Mouse (Mus musculus): ENCODE data around the gene S100a16. TPM values are rescaled to one million over a fixed set of nuclear protein-coding genes. Genes with fewer than 3 reads are reported as not detected.
A peak's percentile ranks its signal among the peaks of the same experiment; 100 is the strongest.

S100a16 gene
- total RNA-seq, 2 experiments from 2014 or later, result 71.3 to 74.7 TPM

GRCm38 (mm10) chr3:90515242-90515641, 21.8 kb upstream of the S100a16 start:
- DNase-seq (ENCODE audit: low spot score), result no peak
- intact Hi-C loops (cut with DNase I), result no loop called here

GRCm38 (mm10) chr3:90515789-90516188, 21.3 kb upstream of the S100a16 start:
- intact Hi-C loops (cut with DNase I), result no loop called here

GRCm38 (mm10) chr3:90517711-90518110, 19.3 kb upstream of the S100a16 start:
- no peak for DNase-seq (ENCODE audit: low spot score)
- intact Hi-C loops (cut with DNase I), result no loop called here

More at GRCm38 (mm10) chr3:90515789-90516188, 21.3 kb upstream of the S100a16 start:
- no peak for DNase-seq (ENCODE audit: low spot score)

GRCm38 (mm10) chr3:90525421-90525820, 11.6 kb upstream of the S100a16 start:
- intact Hi-C loops (cut with DNase I), result loop anchor here (1.0 to 2.0 kb wide), 3 partner anchors 59 to 128 kb away; no protein-coding TSS in a partner anchor
- DNase-seq (ENCODE audit: low spot score), result peak; percentile 54

DNA sequence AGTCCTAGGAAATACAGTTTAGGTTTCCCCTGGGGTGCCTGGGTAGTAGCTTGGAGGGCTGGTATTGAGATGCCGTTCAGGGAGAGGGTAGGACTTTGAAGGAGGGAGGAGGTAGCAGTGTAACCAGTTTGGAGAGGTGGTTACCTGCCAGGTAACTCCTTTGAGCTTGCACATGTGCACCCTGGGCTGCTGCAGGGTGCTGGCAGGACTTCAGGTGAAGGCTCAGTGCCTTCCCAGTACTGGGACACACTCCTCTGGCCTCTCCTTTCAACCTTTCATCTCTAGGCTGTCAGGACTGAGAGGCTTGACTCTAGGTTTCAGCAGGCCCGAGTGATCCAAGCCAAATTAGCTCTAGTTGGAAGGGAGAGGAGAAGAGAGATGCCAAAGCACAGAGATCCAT, 11.0 kb upstream of the S100a16 start:
- DNase-seq (ENCODE audit: low spot score), result no peak
- intact Hi-C loops (cut with DNase I), result no loop called here

DNA sequence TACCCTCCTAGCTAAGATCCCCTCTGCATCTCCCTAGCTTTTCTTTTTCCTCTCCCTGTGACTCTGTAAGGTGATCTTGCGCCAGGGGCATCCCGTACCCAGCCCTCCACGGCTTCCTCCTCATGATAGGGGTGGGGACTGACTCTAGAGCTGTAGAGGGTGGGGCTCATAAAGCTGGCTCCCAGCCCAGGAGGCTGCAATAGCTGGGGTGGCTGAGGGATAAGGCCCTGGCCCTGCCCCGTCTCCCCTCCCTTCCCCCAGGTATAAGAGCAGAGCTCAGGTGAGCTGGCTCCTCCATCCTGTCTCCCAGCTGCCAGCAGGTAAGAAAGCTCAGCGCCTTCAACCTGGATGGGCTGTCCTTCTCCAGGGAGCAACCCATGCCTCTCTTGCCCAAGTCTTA, 10.5 kb upstream of the S100a16 start, which contains the start of gene S100a14:
Gene S100a14, plus strand, starts transcription at position 277 of the 400 bp plus-strand sequence.
- intact Hi-C loops (cut with DNase I), result no loop called here

DNA sequence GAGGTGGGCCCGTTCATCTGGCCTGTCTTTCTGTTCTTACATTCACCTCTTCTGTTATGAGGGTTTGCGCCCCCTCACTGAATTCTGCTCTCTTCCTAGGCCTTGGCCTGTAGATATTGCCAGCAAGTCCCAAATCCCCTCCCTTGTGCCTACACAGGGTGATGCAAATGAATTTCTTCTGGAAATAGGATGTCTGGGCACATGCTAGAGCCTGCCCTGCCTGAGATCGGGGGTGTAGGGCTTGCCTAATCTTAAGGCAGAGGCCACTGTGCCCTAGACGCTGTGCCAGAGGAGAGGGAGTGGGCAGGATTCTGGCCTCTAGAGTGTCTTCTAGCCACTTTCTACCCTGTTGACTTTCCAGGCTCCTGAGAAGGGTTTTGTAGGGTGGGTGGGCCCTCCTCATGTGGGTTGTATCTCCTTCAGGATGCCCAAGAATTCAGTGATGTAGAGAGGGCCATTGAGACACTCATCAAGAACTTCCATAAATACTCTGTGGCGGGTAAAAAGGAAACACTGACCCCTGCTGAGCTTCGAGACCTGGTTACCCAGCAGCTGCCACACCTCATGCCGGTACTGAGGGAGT, 9.7 kb upstream of the S100a16 start:
- intact Hi-C loops (cut with DNase I), result no loop called here
- DNase-seq (ENCODE audit: low spot score), result no peak

More for the DNA sequence above, 10.5 kb upstream of the S100a16 start, which contains the start of gene S100a14:
- DNase-seq (ENCODE audit: low spot score), result no peak

GRCm38 (mm10) chr3:90531713-90532112, 5.3 kb upstream of the S100a16 start:
- intact Hi-C loops (cut with DNase I), result no loop called here
- no peak for DNase-seq (ENCODE audit: low spot score)

DNA sequence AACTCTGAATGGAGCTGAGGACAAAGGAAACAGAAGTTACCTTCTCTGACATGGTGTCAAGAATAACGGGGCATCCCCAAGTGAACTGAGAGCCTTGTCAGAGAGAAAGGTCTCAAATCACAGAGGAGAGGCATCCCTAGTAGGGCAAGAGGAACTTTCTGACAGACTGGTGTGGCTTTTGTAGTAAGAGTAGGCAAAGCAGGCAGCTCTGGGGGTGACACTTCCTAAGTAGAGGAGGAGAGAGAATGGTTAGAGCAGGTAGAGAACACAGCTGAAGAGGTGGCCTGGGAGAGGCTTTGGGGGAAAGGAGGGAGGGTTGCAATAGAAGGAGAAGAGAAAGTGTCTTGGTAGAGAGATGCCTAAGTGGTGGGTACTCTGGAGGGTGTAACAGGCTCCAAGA, 1.6 kb upstream of the S100a16 start:
- no peak for DNase-seq (ENCODE audit: low spot score)
- intact Hi-C loops (cut with DNase I), result no loop called here

GRCm38 (mm10) chr3:90537905-90538296, 847 bp downstream of the S100a16 start:
- intact Hi-C loops (cut with DNase I), result no loop called here

DNA sequence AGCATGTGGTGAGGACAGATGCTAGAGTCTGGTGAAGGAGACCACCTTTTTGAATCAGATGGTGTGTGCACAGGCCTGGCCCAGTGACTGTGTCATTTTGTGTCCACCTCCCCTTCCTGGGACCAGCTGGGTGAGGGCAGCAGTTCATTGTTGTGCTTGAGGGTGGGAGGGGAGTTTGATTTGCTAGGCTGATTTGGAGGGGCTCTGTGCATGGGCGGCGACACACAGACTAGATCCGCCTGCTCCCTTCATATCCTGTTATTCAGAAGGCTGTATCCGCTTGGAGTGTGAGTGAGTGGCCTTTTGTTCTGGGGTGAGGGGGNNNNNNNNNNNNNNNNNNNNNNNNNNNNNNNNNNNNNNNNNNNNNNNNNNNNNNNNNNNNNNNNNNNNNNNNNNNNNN, 3.9 kb downstream of the S100a16 start:
- intact Hi-C loops (cut with DNase I), result loop anchor here (5.0 kb wide), 1 partner anchor 46 kb away; no protein-coding TSS in a partner anchor
- peak; percentile 62 for DNase-seq (ENCODE audit: low spot score)

More at GRCm38 (mm10) chr3:90537905-90538296, 847 bp downstream of the S100a16 start:
- DNase-seq (ENCODE audit: low spot score), result no peak

GRCm38 (mm10) chr3:90549676-90550420, 12.8 kb downstream of the S100a16 start:
- no peak for DNase-seq (ENCODE audit: low spot score)
- intact Hi-C loops (cut with DNase I), result no loop called here

DNA sequence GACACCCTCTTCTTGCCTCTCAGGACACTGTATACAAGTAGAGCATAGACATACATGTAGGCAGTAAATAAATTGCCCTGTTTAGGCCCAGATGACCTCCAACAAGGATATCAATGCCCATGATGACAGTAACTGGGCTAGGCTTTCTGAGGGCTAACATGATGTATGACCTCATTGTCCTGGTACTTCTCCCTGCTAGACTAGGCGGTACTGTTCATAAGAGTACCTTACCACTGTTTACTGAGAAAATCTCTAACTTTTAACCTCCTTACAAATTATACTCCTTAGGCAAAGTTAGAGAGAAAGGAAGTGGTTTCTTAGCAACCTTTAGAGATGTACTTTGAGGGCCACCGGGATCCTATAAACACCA, 13.4 kb downstream of the S100a16 start:
- intact Hi-C loops (cut with DNase I), result no loop called here
- DNase-seq (ENCODE audit: low spot score), result no peak

GRCm38 (mm10) chr3:90552231-90552630, 15.2 kb downstream of the S100a16 start:
- intact Hi-C loops (cut with DNase I), result no loop called here
- no peak for DNase-seq (ENCODE audit: low spot score)

- DNase-seq (ENCODE audit: low spot score), result no peak
- intact Hi-C loops (cut with DNase I), result no loop called here
Observed at GRCm38 (mm10) chr3:90555954-90556353, 18.9 kb downstream of the S100a16 start.

GRCm38 (mm10) chr3:90560008-90560628, 23.1 kb downstream of the S100a16 start, which contains the start of gene S100a3:
S100a3 (plus strand) TSS chr3:90560578.
- intact Hi-C loops (cut with DNase I), result no loop called here
- DNase-seq (ENCODE audit: low spot score), result no peak

GRCm38 (mm10) chr3:90574691-90575090, 37.6 kb downstream of the S100a16 start:
- DNase-seq (ENCODE audit: low spot score), result peak; percentile 14
- intact Hi-C loops (cut with DNase I), result no loop called here

GRCm38 (mm10) chr3:90575320-90575719, 38.3 kb downstream of the S100a16 start:
- DNase-seq (ENCODE audit: low spot score), result no peak
- intact Hi-C loops (cut with DNase I), result no loop called here

- DNase-seq (ENCODE audit: low spot score), result no peak
- intact Hi-C loops (cut with DNase I), result no loop called here
Observed at GRCm38 (mm10) chr3:90576351-90577001, 39.4 kb downstream of the S100a16 start.

DNA sequence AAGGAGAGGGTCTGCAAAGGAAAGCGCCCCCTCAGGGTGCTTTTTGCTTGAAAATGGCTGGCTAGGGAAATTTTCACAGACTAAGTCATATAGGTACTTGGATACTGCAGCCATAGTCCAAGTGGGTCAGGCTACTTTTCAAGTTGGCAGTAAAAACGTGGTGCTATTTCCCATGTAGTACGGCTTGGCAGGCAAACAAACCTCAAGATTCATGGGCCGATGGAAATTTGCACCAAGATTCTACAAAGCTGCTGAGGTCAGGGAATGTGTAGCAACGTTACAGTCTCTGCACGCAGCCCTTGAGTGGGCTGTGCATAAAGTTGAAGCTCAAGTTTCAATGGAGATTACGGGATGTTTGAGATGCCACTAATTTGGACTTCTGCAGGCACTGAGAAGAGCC, 42.4 kb downstream of the S100a16 start:
- DNase-seq (ENCODE audit: low spot score), result no peak
- intact Hi-C loops (cut with DNase I), result no loop called here
